Mouse (Mus musculus) thymus, adult 2 months (tissue): Measurements from ENCODE around the gene Rin1.

Experiments used
- CTCF ChIP-seq: fragments of 200-500 bp; IDR thresholded peaks from 2 replicates; pipeline ENCODE4 v1.5.1; 2012; ENCODE audit warnings: mild to moderate bottlenecking, control low read depth, low read length, moderate library complexity, borderline replicate concordance; ENCODE audit not compliant: control insufficient read depth, poor library complexity, insufficient read depth; ENCODE audit errors: extremely low read depth
- POLR2A ChIP-seq: fragments of 200-500 bp; IDR thresholded peaks from 2 replicates; pipeline ENCODE4 v1.6.1; 2012; ENCODE audit warnings: mild to moderate bottlenecking, low read length, control low read depth, moderate library complexity; ENCODE audit not compliant: control insufficient read depth, poor library complexity, insufficient read depth; ENCODE audit errors: extremely low read depth

GRCm38 (mm10) chr19:5106074-5106473 is 55.8 kb downstream of the Rin1 start:
- no peak for TF ChIP-seq CTCF
- TF ChIP-seq POLR2A: no peak
